Mouse (Mus musculus) MEL-GATA-1-ER (cell line): ENCODE measurements around the gene 1810024B03Rik.
A peak's percentile ranks its signal among the peaks of the same experiment; 100 is the strongest.

Experiments
- DNase-seq: peaks from one replicate; pipeline ENCODE4 v3.0.0-alpha.2; 2012; ENCODE audit warnings: low read depth; ENCODE audit errors: extremely low read depth

Gene 1810024B03Rik

DNA sequence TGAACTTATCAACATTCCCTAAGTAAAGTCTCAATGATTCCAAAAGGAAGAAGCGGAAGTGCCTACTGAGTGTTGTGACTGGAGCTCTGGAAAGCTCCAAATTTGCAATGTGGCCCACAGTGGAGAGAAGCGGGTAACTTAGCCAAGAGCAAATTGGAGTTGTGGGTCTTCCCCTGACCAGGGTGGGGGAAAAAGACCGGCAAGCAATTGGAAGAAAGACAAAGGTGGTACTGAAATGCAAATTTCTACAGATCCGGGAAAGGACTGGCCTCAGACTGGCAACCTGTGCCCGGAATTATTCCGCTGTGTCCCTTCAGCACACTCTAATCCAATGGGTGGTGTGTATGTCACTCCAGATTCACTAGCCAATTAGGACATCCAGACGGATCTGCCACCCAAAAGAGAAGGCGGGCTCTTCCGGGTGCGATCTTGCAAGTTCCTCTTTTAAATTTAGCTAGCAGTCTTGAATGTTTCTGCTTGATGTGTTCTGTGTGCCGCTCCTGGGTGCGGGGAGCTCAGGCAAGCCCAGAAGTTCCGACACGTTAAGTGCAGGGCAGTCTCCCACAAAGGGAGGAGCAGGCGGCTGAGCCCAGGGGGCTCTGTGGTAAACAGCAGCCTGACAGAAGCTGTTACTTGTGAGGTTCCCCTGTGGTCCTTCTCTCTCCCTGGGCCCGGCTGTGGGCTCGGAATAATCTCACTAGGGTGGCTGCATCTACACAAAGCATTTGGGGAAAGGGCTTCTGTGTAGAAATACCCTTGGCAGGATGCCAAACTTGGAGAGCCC, 25.3 kb downstream of the 1810024B03Rik start:
- no peak for DNase-seq

- peak; percentile 22 for DNase-seq
Measured at GRCm38 (mm10) chr2:127166261-127166660, 41.8 kb downstream of the 1810024B03Rik start.

DNA sequence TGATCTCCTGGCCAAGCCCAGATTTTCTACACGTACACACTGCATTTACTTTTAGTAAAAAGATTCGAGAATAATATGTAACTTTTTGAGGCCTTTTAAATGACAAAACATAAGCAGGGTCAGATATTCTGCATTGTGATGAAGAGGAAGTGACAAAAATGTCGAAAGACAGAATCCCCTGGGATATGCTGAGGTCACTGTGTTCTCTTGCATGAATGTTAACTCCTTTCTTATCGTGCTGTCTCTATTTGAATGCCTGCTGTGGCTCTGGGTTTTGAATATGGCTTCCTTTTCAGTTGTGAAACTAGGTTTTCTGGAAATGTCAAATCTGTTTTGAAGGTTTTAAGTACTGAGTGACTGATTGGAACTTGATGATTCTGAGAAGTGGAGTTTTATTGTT, 42.4 kb downstream of the 1810024B03Rik start:
- no peak for DNase-seq

GRCm38 (mm10) chr2:127145699-127146098, 62.4 kb downstream of the 1810024B03Rik start:
- DNase-seq: no peak

DNA sequence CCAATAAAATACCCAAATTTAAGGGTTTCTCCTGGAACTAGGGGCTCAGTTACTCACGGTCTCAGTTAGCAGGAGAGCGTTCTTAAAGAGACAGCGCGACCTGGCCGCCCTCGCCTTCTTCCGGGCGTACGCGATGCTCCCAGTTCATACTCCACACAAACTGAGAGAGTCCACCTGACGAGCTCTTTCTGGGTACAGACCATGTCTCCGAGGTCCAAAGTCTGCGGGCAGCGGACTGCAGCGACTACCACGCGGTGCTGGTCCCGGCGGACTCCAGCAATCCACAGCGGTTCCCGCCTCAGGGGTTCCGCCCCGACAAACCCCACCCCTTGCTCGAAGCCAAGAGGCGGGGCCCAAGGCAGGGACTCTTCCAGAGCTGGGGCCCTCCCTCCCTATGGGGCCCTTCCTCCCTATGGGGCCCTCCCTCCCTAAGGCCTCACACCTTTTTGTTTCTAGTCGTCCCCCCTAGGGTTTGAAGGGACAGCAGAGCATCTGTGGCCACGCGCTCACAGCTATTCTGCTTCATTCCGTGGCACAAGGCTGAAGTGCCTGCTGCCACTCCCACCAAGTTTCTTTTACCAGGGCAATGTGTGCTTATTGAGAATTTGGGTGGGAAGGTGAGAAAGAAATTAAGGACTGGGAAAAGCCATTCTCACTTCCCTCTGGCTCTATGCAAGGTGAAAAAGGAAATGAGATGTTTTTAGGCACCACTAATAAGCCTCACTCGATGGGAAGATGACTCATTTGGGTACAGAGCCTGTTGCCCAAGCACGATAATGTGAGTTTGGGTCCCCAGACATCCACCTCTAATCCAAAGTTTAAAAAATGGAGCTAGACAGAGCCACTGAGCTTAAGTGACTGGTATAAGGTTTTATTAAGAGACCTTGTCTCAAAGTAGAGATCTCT, 64.7 kb downstream of the 1810024B03Rik start, which contains the start of gene Itpripl1:
Gene Itpripl1 (minus strand): TSS at position 285 of the 906 bp plus-strand sequence.
- peak; percentile 62 for DNase-seq

GRCm38 (mm10) chr2:127142577-127143157, 65.4 kb downstream of the 1810024B03Rik start:
- no peak for DNase-seq

GRCm38 (mm10) chr2:127142031-127142430, 66.0 kb downstream of the 1810024B03Rik start:
- no peak for DNase-seq

GRCm38 (mm10) chr2:127140011-127140410, 68.1 kb downstream of the 1810024B03Rik start:
- DNase-seq: no peak

- DNase-seq: no peak
Measured at GRCm38 (mm10) chr2:127139605-127140004, 68.5 kb downstream of the 1810024B03Rik start.

DNA sequence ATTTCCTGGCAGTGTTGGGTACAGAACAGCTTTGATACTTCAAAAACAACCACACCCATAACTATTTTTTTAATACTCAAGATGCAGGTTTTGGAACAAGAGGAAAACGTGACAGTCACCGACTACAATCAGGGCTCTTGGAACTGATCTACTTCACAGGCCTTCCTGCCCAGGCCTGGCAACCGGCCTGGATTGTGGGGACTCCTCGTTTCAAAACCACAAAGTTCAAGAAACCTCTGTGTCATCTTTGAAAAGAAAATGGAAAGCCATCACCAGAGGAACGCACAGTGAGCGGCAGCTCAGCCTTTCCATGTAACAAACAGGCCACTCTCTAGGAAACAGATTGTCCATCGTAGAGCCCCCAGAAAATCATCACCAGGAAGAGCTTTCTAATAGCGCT, 69.0 kb downstream of the 1810024B03Rik start:
- DNase-seq: no peak

DNA sequence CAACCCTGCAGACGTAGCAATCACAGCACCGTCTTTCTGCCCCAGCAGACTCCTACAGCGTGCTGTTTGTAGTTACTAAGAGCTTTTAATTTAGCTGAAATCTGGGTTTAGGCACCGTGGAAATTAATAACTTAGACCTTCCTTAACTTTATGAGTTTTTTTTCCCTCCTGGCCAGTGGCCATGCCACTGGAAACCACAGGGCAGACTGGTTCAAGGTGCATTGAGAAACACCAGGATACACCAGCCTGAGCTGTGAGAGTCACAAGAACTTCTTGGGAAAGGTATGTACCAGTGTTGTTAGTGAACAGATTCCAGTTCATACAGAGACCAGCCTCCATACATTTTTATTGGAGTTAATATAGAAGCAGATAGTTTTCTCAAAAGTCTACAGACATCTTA, 69.6 kb downstream of the 1810024B03Rik start:
- DNase-seq: no peak

DNA sequence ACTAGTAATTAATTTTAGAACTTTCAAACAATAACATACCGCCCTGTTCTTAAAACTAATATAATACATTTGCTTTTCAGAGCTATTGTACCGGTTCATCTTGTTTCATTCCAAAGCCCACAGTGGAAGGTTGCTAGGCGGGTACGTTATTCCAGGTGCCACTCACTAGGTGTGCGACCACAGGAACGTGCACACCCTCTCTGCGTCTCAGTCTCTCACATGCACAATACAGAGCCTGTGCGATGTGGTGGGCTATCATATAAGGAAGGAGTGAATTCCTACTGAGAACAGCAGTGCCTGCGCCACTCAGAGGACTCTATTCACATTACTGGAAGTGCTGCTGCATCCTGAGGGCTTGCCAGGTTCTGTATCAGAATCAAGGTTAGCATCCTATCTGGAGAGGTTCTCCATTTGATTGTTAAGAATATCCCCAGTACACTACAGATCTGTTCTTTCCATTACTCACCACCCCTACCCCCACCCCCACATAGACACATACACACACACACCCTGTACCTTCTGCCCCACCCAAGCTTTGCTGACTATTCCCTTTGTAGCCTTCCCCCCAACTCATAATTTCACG, 70.2 kb downstream of the 1810024B03Rik start:
- DNase-seq: no peak

- peak; percentile 87 for DNase-seq
Measured at GRCm38 (mm10) chr2:127136979-127137378, 71.1 kb downstream of the 1810024B03Rik start.
